ENCODE assay signal across 27 mouse cellular contexts in the genomic region with DNA sequence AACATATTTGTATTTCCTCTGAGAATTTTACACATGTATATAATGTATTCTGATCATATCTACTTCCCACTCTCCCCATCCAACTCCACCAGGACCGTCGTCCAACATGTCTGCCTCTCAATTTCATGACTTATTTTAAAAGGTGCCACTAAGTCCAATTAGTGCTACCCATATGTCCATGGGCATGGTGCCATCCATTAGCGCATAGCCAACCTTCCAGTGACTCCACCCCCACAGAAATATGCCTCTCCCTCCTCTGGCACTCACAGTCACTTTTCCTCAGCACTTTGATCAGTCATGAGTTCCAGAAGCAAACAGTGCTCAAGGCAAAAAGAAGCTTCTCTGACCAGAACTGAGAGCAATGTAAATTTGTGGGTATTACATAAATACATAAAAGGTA. TPM values are rescaled to one million over a fixed set of nuclear protein-coding genes. Genes with fewer than 3 reads are reported as not detected.
A peak's percentile ranks its signal among the peaks of the same experiment; 100 is the strongest.
DNase-seq lines count a peak whose midpoint lies in the region; ATAC-seq and TF ChIP-seq lines count a peak whose summit lies in the region.
"Had no signal": no experiment of that assay in that cellular context is flagged by ENCODE, and none has a peak within 500 bp of the region (broad histone marks: within the 10 kb centered on the region; RNA-seq: fewer than 3 reads in every experiment).

No protein-coding gene starts in this region.

- 27% methylated on average over 3 of the region's 3 CpGs for WGBS in cerebellum, adult 2 months
- 65% methylated on average over 3 of the region's 3 CpGs for WGBS in forebrain, embryonic 16.5 days
- 88% methylated on average over 3 of the region's 3 CpGs for WGBS in forebrain, embryonic 10.5 days

- ATAC-seq in forebrain, embryonic 16.5 days, result peak; percentile 49
- ATAC-seq: activated CD4-positive, CD25-positive, alpha-beta regulatory T cell, adult 4 months; CD4-positive, CD25-positive, alpha-beta regulatory T cell, adult 4 months; forebrain, embryonic 13.5 days; Patski had no signal

- no peak overlapping the region for H3K27ac ChIP-seq in cerebellum, adult 2 months (ENCODE audit: insufficient read depth, low read length)
- no peak overlapping the region for H3K27ac ChIP-seq in forebrain, embryonic 16.5 days (ENCODE audit: low read length)
- no peak overlapping the region for H3K27ac ChIP-seq in forebrain, embryonic 10.5 days
- H3K27ac ChIP-seq: embryonic facial prominence, embryonic 13.5 days; embryonic facial prominence, embryonic 15.5 days; forebrain, embryonic 13.5 days had no signal

- H3K36me3 ChIP-seq in forebrain, embryonic 16.5 days (ENCODE audit: control insufficient read depth, insufficient read depth), result no peaks in the 10 kb centered on the region
- H3K36me3 ChIP-seq in forebrain, embryonic 10.5 days (replicated peaks), result no peaks in the 10 kb centered on the region
- H3K36me3 ChIP-seq: embryonic facial prominence, embryonic 13.5 days; embryonic facial prominence, embryonic 15.5 days; G1E had no signal

- H3K4me1 ChIP-seq in cerebellum, adult 2 months (ENCODE audit: control insufficient read depth, insufficient read depth, low read length), result no peaks in the 10 kb centered on the region
- H3K4me1 ChIP-seq in forebrain, embryonic 16.5 days (replicated peaks; ENCODE audit: control insufficient read depth, insufficient read depth, low read length), result no peaks in the 10 kb centered on the region
- H3K4me1 ChIP-seq in forebrain, embryonic 10.5 days, result no peaks in the 10 kb centered on the region
- H3K4me1 ChIP-seq: embryonic facial prominence, embryonic 13.5 days; embryonic facial prominence, embryonic 15.5 days; forebrain, embryonic 13.5 days had no signal

- H3K27me3 ChIP-seq in cerebellum, adult 2 months (ENCODE audit: control insufficient read depth, insufficient read depth, low read length), result no peaks in the 10 kb centered on the region
- H3K27me3 ChIP-seq in forebrain, embryonic 16.5 days (replicated peaks; ENCODE audit: control insufficient read depth, insufficient read depth, low read length), result no peaks in the 10 kb centered on the region
- no peaks in the 10 kb centered on the region for H3K27me3 ChIP-seq in forebrain, embryonic 10.5 days (ENCODE audit: poor library complexity, severe bottlenecking)
- H3K27me3 ChIP-seq: CH12.LX; embryonic facial prominence, embryonic 13.5 days; embryonic facial prominence, embryonic 15.5 days; forebrain, embryonic 13.5 days; Patski had no signal

- H3K9me3 ChIP-seq in forebrain, embryonic 16.5 days (ENCODE audit: control insufficient read depth, low read length), result no peaks in the 10 kb centered on the region
- H3K9me3 ChIP-seq in forebrain, embryonic 10.5 days, result no peaks in the 10 kb centered on the region
- H3K9me3 ChIP-seq: embryonic facial prominence, embryonic 13.5 days; embryonic facial prominence, embryonic 15.5 days; forebrain, embryonic 13.5 days; G1E had no signal

- no peak overlapping the region for H3K9ac ChIP-seq in forebrain, embryonic 16.5 days (replicated peaks; ENCODE audit: low read depth, low read length)
- H3K9ac ChIP-seq: embryonic facial prominence, embryonic 13.5 days; embryonic facial prominence, embryonic 15.5 days; forebrain, embryonic 13.5 days had no signal

- H3K4me3 ChIP-seq in cerebellum, adult 2 months (replicated peaks; ENCODE audit: insufficient read depth, low read depth, low read length), result no peak overlapping the region
- H3K4me3 ChIP-seq in forebrain, embryonic 16.5 days (replicated peaks; ENCODE audit: low read length), result no peak overlapping the region
- H3K4me3 ChIP-seq in forebrain, embryonic 10.5 days, result no peak overlapping the region
- H3K4me3 ChIP-seq: embryonic facial prominence, embryonic 13.5 days; embryonic facial prominence, embryonic 15.5 days; erythroblast, embryonic 14.5 days; forebrain, embryonic 13.5 days had no signal

- no peak overlapping the region for H3K4me2 ChIP-seq in forebrain, embryonic 16.5 days (ENCODE audit: low read length)
- H3K4me2 ChIP-seq: embryonic facial prominence, embryonic 13.5 days; embryonic facial prominence, embryonic 15.5 days; forebrain, embryonic 13.5 days had no signal

- DNase-seq in cerebellum, postnatal 10 days, result peak; percentile 11 to 13
- DNase-seq in cerebellum, adult 2 months, result no peak
- DNase-seq in forebrain, embryonic 10.5 days (ENCODE audit: extremely low spot score, low spot score), result no peak
- peak; percentile 4 for DNase-seq in layer of hippocampus, adult 11-12 months (ENCODE audit: low spot score)
- DNase-seq in layer of hippocampus, adult 9-10 months (ENCODE audit: low spot score), result no peak
- peak; percentile 67 for DNase-seq in brain, embryonic 14.5 days (ENCODE audit: low read depth)
- DNase-seq: adrenal gland, adult 8-10 months; adrenal gland, postnatal 14 days; adrenal gland, postnatal 36 days; B cell, adult 2 months; cerebellum, adult 11 months; cerebellum, adult 18-20 months; cerebellum, adult 9-10 months; cerebellum, postnatal 36 days; embryo, embryonic 11 days had no signal

- TF ChIP-seq CTCF in cerebellum, adult 2 months (IDR thresholded peaks at IDR 0.05; ENCODE audit: borderline replicate concordance, insufficient read depth, low read depth, low read length), result no peak
- no peak for TF ChIP-seq CTCF in brain, embryonic 14.5 days (IDR thresholded peaks at IDR 0.05; ENCODE audit: borderline replicate concordance, extremely low read depth, insufficient read depth, insufficient read length)

- TF ChIP-seq POLR2A in cerebellum, adult 2 months (IDR thresholded peaks at IDR 0.05; ENCODE audit: borderline replicate concordance, insufficient read depth, low read length), result no peak
- TF ChIP-seq POLR2A in brain, embryonic 14.5 days (IDR thresholded peaks at IDR 0.05; ENCODE audit: borderline replicate concordance, extremely low read depth, insufficient read depth, insufficient read length, poor library complexity, severe bottlenecking), result no peak

RNA-seq across cellular contexts. Expression of a gene that starts 47.6 kb away (rescaled TPM):
- polyA plus RNA-seq in cerebellum, adult 2 months (2012; rRNA removed), result not detected in 2 replicates
- polyA plus RNA-seq in forebrain, embryonic 16.5 days (2015; fragmentation: Nextera tagmentation; extraction: Ambion mirVana), result not detected in 2 replicates
- polyA plus RNA-seq in forebrain, embryonic 10.5 days (2016; fragmentation: Nextera tagmentation; extraction: Ambion mirVana), result not detected in 2 replicates
- polyA plus RNA-seq in brain, embryonic 14.5 days (2012; rRNA removed), result not detected in 2 replicates
- polyA plus RNA-seq: activated CD4-positive, CD25-positive, alpha-beta regulatory T cell, adult 4 months; CD4-positive, CD25-positive, alpha-beta regulatory T cell, adult 4 months; embryonic facial prominence, embryonic 11.5 days; embryonic facial prominence, embryonic 13.5 days; embryonic facial prominence, embryonic 15.5 days; erythroblast, embryonic 14.5 days; forebrain, embryonic 13.5 days; frontal cortex, adult 2 months; G1E; Patski had no signal

Comparison
In these comparisons a context has a peak if more than half of its experiments do, and no peak if none do; other contexts are left out.
1. DNase-seq: peak in cerebellum, postnatal 10 days (2 of 2), layer of hippocampus, adult 11-12 months (single experiment) and brain, embryonic 14.5 days (single experiment); none in cerebellum, adult 2 months (0 of 2), forebrain, embryonic 10.5 days (single experiment) and layer of hippocampus, adult 9-10 months (single experiment).